Mouse (Mus musculus) fat pad, adult 2 months (tissue): ENCODE results near the gene Guk1.

Experiments
- DNase-seq: peaks from one replicate; pipeline ENCODE4 v3.0.0-alpha.2; 2011; ENCODE audit warnings: low read depth, low spot score; ENCODE audit errors: extremely low read depth

Gene Guk1

GRCm38 (mm10) chr11:59164384-59164783 is 27.6 kb downstream of the Guk1 start:
- no peak for DNase-seq

GRCm38 (mm10) chr11:59163255-59164236 is 28.5 kb downstream of the Guk1 start, which contains the start of gene Iba57:
Gene Iba57, minus strand, starts transcription at chr11:59163739.
- DNase-seq, result no peak

- no peak for DNase-seq
Observed at GRCm38 (mm10) chr11:59162443-59163254, 29.4 kb downstream of the Guk1 start.

GRCm38 (mm10) chr11:59161398-59161797 is 30.6 kb downstream of the Guk1 start:
- no peak for DNase-seq

GRCm38 (mm10) chr11:59159558-59159957 is 32.5 kb downstream of the Guk1 start:
- no peak for DNase-seq

GRCm38 (mm10) chr11:59159099-59159498 is 32.9 kb downstream of the Guk1 start:
- DNase-seq, result no peak

- DNase-seq, result no peak
Observed at GRCm38 (mm10) chr11:59155900-59156299, 36.1 kb downstream of the Guk1 start.

GRCm38 (mm10) chr11:59154220-59154619 is 37.8 kb downstream of the Guk1 start:
- no peak for DNase-seq

- no peak for DNase-seq
Observed at GRCm38 (mm10) chr11:59151729-59152128, 40.3 kb downstream of the Guk1 start.

GRCm38 (mm10) chr11:59149302-59149701 is 42.7 kb downstream of the Guk1 start:
- DNase-seq, result no peak

GRCm38 (mm10) chr11:59142962-59143361 is 49.0 kb downstream of the Guk1 start:
- no peak for DNase-seq

- DNase-seq, result no peak
Observed at GRCm38 (mm10) chr11:59141772-59142370, 50.1 kb downstream of the Guk1 start.

GRCm38 (mm10) chr11:59138537-59139486 is 53.2 kb downstream of the Guk1 start:
- DNase-seq, result no peak

GRCm38 (mm10) chr11:59136994-59137706 is 54.9 kb downstream of the Guk1 start:
- no peak for DNase-seq

- no peak for DNase-seq
Observed at GRCm38 (mm10) chr11:59135904-59136452, 56.0 kb downstream of the Guk1 start, which contains the start of gene Obscn. Gene Obscn, minus strand, starts transcription at chr11:59136402.

GRCm38 (mm10) chr11:59135051-59135820 is 56.8 kb downstream of the Guk1 start:
- no peak for DNase-seq

- DNase-seq, result no peak
Observed at GRCm38 (mm10) chr11:59134373-59134997, 57.5 kb downstream of the Guk1 start.
